Mouse (Mus musculus): ENCODE data around the gene Hap1.

GRCm38 (mm10) chr11:100371981-100372558, 16.1 kb upstream of the Hap1 start:
- TF ChIP-seq POLR2A (IDR thresholded peaks at IDR 0.05; ENCODE audit: low read depth, low read length) (no peak), CTCF (IDR thresholded peaks at IDR 0.05; ENCODE audit: borderline replicate concordance, insufficient read depth, low read length) (no peak)
